Mouse (Mus musculus) neural tube, embryonic 14.5 days (tissue): ENCODE measurements around the gene Lrrc4b. TPM values are rescaled to one million over a fixed set of nuclear protein-coding genes. Genes with fewer than 3 reads are reported as not detected.

Source experiments
- microRNA-seq: library from miRNA; unstranded; fragments of <30 nt; microRNA quantifications from one replicate; pipeline ENCODE4, GENCODE M21; 2016
- polyA plus RNA-seq: library from polyadenylated mRNA; unstranded; fragments of >200 nt; fragmentation: Nextera tagmentation; extraction: Ambion mirVana; gene quantifications from 2 replicates; pipeline ENCODE4 v1.2.1, GENCODE M21; 2014

Lrrc4b gene
- polyA plus RNA-seq, 1 experiment from 2014 or later: 28.1 TPM

Small RNA genes within 50 kb of the gene (microRNA-seq; reads per million reads assigned to microRNA genes)
- gene Mir7052: not detected

Other genes with a start within 250 kb of the Lrrc4b start
- not detected in 2 replicates for gene Klk1b24, start 240.8 kb upstream of the Lrrc4b start, polyA plus RNA-seq
- not detected in 2 replicates for gene Klk1b3, start 230.8 kb upstream of the Lrrc4b start, polyA plus RNA-seq
- not detected in 2 replicates for gene Klk1b4, start 221.6 kb upstream of the Lrrc4b start, polyA plus RNA-seq
- gene Klk1b5, start 213.1 kb upstream of the Lrrc4b start, polyA plus RNA-seq: not detected in 2 replicates
- not detected in 2 replicates for gene Klk1, start 203.7 kb upstream of the Lrrc4b start, polyA plus RNA-seq
- not detected in 2 replicates for gene Gm36864, start 192.8 kb upstream of the Lrrc4b start, polyA plus RNA-seq
- gene 1700028J19Rik, start 182.3 kb upstream of the Lrrc4b start, polyA plus RNA-seq: 1.5 and 1.6 TPM in 2 replicates
- 164 and 180 TPM in 2 replicates for gene 2410002F23Rik, start 182.3 kb upstream of the Lrrc4b start, polyA plus RNA-seq
- not detected in 2 replicates for gene Acp4, start 171.6 kb upstream of the Lrrc4b start, polyA plus RNA-seq
- gene Gm15517, start 167.6 kb upstream of the Lrrc4b start, polyA plus RNA-seq: not detected in 2 replicates
- 2.8 and 4.6 TPM in 2 replicates for gene Clec11a, start 122.1 kb upstream of the Lrrc4b start, polyA plus RNA-seq
- gene Shank1, start 118.8 kb upstream of the Lrrc4b start, polyA plus RNA-seq: 39.9 and 62.7 TPM in 2 replicates
- 52.7 and 68.4 TPM in 2 replicates for gene Syt3, start 44.9 kb upstream of the Lrrc4b start, polyA plus RNA-seq
- gene 1700008O03Rik, start 43.2 kb upstream of the Lrrc4b start, polyA plus RNA-seq: 2.0 and 2.6 TPM in 2 replicates
- gene Aspdh, start 36.4 kb downstream of the Lrrc4b start, polyA plus RNA-seq: 3.3 and 5.2 TPM in 2 replicates
- 26.9 and 33.4 TPM in 2 replicates for gene Josd2, start 39.0 kb downstream of the Lrrc4b start, polyA plus RNA-seq
- 153 and 162 TPM in 2 replicates for gene Emc10, start 67.5 kb downstream of the Lrrc4b start, polyA plus RNA-seq
- 19.5 and 24.9 TPM in 2 replicates for gene Fam71e1, start 67.6 kb downstream of the Lrrc4b start, polyA plus RNA-seq
- 0.07 TPM in 1 of 2 replicates, not detected in the other for gene Mybpc2, start 95.6 kb downstream of the Lrrc4b start, polyA plus RNA-seq
- not detected in 2 replicates for gene Spib, start 103.1 kb downstream of the Lrrc4b start, polyA plus RNA-seq
- gene Pold1, start 119.8 kb downstream of the Lrrc4b start, polyA plus RNA-seq: 9.4 and 12.5 TPM in 2 replicates
- gene Nr1h2, start 124.9 kb downstream of the Lrrc4b start, polyA plus RNA-seq: 57.2 and 59.5 TPM in 2 replicates
- gene Napsa, start 143.4 kb downstream of the Lrrc4b start, polyA plus RNA-seq: 0.82 and 2.1 TPM in 2 replicates
- 7.5 and 8.9 TPM in 2 replicates for gene Kcnc3, start 161.6 kb downstream of the Lrrc4b start, polyA plus RNA-seq
- 2.6 and 3.6 TPM in 2 replicates for gene Myh14, start 241.8 kb downstream of the Lrrc4b start, polyA plus RNA-seq